Mouse (Mus musculus): ENCODE measurements around the gene Map2.

Gene Map2

DNA sequence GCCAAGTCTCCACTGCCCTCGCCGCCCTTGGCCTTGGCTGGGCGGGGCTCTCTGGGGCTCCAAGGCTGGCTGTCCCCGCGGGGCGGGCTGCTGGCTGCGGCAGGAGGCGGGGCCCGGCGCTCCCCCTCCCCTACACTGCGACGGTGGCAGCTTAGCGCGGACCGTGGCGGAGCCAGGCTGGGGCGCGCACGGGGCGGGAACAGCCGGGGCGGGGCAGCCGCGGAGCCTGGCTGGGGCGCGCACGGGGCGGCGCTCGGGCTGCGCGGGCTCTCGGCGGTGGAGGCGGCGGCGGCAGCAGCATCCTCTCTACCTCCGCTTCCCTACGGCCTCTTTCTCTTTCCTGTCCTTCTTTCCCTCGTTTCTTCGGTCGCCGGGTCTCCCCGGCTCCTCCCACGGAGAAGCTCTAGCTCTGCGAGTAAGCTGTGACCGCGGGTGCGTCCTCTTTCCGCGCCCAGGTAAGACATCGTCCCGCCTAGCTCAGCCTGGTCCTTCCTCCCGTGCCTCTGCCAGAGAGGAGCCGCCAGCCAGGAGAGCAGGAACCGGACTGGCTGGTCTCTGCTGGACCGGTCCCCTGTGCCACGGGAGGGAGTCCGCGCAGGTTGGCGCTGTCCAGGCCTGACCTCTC lies at the start of gene Map2:
Map2 (plus strand) TSS at position 233 of the 625 bp plus-strand sequence.
- peak; percentile 87 for DNase-seq (ENCODE audit: low spot score)

GRCm38 (mm10) chr1:66133014-66133413 lies 42.1 kb upstream of the Map2 start:
- no peak for DNase-seq (ENCODE audit: low spot score)

- no peak for DNase-seq (ENCODE audit: low spot score)
Measured at GRCm38 (mm10) chr1:66135324-66135723, 39.7 kb upstream of the Map2 start.

DNA sequence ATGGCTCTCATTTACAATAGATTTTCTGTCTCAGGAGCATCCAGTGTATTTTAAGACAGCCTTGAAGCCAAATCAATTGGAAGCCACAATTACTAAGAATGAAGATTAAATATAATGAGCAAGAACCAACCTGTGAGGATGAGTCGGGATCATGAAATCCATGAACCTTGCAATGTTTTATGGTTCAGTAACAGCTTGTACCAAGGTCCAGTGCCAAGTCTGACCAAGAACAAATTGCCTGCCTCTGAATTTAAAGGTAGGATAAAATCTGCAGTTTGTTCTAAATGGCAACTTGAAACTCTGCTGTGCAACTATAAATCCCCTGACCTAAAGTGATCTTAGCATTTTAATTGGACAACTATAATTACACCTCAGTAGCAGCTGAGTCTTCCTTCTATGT lies 34.4 kb upstream of the Map2 start:
- DNase-seq (ENCODE audit: low spot score): no peak

DNA sequence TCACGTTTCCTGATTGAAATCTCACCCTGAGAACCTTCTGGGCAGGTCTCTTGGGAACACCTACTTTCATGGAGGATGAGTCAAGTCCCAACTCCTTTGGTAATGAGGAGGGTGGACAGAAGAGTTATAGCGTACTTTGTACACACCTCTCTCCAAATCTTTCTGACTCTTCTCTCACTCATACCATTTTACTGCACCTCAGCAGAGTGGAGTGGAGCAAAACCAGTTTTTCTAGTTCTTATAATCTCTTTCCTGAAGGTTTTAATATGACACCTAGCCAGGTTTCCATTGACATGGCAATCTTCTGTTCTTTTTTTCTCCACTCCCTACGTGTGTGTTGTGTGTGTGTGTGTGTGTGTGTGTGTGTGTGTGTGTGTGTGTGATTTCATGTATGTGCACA lies 29.9 kb upstream of the Map2 start:
- no peak for DNase-seq (ENCODE audit: low spot score)

DNA sequence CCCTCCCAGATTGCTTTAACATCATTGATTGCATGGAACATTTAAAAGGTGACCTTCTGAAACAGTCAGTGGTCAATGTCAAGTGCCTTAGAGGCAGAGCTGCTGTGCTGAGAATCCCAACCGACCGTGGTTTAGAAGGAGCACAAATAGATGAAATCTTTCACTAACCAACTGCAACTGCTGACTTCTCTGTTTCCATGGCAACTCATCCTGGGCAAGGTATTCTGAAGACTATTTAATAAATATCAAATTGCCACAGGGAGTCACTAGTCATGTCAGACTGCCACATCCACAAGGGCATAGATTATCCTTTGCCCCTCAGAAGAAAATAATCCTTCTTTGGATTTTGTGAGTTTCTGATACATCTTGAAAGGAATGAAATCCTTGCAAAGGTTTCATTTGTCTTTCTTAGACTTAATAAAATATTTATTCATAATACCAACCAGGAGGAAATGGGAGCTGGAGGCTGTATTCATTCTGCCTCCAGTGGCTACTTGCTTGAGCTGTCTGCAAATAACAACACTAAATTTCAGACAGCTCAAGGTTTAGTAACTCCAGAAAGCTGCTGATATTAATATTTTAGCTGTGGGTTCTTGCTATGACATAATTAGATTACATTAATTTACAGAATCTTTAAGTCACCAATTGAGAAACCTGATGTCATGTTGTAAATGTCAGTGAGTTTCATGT lies 26.1 kb upstream of the Map2 start:
- no peak for DNase-seq (ENCODE audit: low spot score)

GRCm38 (mm10) chr1:66150806-66151205 lies 24.3 kb upstream of the Map2 start:
- DNase-seq (ENCODE audit: low spot score): no peak

DNA sequence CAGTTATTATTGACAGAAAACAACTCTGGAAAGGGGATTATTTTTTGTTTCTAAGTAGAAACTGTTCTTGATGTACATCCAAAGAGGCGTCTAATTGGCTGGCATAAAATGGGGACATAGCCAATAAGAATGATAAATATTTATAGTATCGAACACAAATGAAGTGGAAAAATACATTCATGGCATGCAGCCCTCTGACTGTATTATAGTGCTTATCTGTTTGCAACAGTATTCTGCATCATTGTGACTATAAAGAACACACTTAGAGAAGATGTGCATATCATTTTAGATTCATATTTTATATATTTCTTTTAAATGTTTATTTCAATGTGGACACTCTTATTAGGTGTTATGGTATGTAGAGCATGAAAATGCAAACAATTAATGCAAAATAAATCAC lies 17.9 kb upstream of the Map2 start:
- DNase-seq (ENCODE audit: low spot score): no peak

GRCm38 (mm10) chr1:66157589-66157988 lies 17.5 kb upstream of the Map2 start:
- DNase-seq (ENCODE audit: low spot score): no peak

DNA sequence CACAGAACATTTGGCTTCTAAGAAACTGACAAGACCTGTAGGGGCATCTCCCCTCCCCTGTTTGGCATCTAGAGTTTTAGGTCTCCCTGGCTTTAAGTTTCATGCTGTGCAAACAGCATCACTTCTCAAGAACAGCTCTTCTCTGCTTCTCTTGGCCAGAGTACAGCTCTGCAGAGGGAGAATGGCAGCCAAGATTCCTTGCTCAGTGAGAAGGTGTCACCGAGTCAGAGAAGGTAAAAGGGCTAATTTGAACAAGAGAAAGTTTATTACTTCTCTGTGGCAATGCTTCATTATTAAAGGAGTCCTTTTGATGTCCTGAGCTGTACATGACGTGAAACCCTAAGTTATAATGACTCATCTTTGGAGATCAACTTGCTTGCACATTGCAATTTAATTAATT lies 10.4 kb upstream of the Map2 start:
- no peak for DNase-seq (ENCODE audit: low spot score)

- DNase-seq (ENCODE audit: low spot score): no peak
Measured at GRCm38 (mm10) chr1:66168722-66169121, 6.4 kb upstream of the Map2 start.

DNA sequence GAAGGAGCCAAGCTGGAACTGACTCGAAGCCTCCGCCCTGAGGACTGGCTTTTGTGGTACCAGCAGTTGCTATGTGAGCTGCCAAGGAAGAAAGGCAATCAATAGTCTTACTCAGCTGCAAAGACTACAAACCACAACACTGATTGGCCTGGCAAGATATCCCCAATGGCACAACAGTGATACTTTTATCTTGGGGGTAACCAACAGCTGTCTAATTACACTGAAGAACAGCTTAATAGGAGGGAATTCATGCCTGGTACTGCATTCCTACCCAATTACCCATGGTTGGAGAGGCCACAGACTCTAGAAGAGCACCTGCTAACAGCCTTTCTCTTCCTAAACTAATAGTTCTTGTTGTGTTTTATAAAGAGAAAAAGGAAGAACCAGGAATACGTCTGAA lies 2.9 kb upstream of the Map2 start:
- no peak for DNase-seq (ENCODE audit: low spot score)

DNA sequence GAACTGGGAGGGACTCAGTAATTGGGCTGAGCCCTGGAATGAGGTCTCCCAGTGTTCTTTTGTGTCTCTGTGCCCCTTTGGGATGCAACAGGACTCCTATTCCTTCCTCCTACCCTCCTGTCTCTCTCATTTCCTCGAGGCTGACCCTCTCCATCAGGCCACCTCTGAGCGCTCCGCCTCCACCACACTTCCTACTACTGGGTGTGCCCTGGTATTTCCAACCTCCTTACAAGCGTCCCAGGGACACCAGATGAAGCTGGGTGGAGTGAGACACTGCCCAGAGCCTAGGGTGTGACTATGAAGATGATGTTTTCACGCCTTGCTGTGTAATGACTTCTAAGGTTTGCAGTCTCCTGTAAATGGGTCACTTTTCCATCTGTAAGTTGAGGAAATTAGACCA lies 1.4 kb upstream of the Map2 start:
- DNase-seq (ENCODE audit: low spot score): no peak

- no peak for DNase-seq (ENCODE audit: low spot score)
Measured at GRCm38 (mm10) chr1:66176012-66176837, 1.2 kb downstream of the Map2 start.

DNA sequence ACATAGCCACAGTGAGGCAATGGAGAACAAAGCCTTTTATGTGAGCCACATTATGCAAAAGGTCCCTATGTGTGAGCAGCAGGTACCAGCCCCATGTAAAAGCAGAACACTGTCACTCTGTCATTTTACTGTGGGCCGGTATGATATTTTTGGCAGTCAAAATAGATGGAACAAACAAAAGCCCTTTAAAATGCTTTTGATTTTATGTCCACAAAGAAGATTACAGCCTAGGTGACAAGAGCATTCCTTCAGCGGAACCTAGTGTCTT lies 1.7 kb downstream of the Map2 start:
- no peak for DNase-seq (ENCODE audit: low spot score)

GRCm38 (mm10) chr1:66177489-66178170 lies 2.6 kb downstream of the Map2 start:
- DNase-seq (ENCODE audit: low spot score): no peak

DNA sequence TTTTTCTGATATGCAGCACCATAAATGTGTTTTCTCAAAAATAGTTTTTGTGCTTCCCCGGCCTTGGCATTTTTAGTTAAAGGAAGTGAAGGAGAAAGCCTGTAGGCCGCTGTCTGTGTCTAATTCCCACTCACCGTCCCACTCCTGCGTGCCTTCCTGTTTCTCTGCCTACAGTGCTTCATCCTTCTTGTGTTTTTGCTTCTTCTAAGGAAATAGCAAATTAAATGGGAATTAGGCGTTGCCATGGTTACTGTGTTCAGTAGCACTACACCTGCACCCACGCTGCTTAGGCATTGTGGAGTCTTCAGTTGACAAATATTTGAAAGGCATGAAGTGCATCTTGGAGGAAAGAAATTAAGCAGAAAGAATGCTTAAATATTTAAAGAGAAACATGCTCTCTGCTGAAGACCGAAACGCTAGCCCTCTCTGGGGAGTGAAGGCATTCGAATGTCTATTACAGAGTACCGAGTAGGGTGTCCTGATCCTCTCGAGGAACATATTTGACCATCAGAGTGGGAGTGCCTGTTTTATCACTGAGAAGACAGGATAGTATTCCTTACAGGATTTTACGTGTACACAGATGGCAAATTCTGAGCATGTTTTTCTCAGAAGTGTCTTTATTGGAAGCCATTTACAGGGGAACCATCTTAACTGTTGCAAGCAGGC lies 12.1 kb downstream of the Map2 start:
- DNase-seq (ENCODE audit: low spot score): no peak

GRCm38 (mm10) chr1:66192401-66192800 lies 17.3 kb downstream of the Map2 start:
- DNase-seq (ENCODE audit: low spot score): no peak

- DNase-seq (ENCODE audit: low spot score): no peak
Measured at GRCm38 (mm10) chr1:66192891-66193290, 17.8 kb downstream of the Map2 start.

GRCm38 (mm10) chr1:66195040-66195726 lies 20.1 kb downstream of the Map2 start:
- DNase-seq (ENCODE audit: low spot score): no peak

DNA sequence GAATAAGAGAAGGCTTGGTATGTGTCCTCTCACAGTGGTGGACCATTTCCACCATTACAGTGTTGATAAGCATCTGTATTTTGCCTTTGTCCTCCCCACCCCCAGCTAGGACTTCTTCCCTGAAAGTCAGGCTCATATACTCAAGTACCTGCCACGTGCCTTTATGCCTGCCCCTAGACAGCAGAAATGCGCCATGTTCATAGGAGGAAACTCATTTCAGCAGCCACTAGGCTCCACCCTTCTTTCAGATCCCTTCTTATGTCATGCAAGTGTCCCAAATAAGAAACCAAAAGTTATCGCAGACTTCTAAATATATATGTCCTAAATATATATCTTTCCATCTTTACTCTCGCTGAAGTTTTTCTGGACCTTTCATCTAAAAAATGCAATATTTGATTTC lies 21.2 kb downstream of the Map2 start:
- no peak for DNase-seq (ENCODE audit: low spot score)

DNA sequence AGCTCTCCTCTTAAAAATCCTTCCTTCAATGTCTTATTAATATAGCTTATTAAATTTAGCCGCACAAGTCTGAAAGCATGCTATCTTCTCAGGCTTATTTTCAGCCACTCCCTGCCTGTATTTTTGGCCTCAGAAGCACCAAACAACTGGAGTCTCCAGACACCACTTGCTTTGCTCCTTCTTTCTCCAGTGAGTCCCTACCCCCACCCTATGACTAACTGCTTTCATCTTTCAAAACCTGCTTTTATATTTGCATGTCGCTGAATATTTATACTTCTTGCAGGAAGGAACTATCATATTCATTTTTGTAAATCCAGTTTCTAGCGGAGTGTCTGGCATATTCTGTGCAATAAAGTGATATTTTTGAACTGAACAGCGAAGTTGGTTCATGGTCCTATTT lies 21.6 kb downstream of the Map2 start:
- no peak for DNase-seq (ENCODE audit: low spot score)

Data from MN1 (cell line).